19 mouse cellular contexts compared by ENCODE assay signal in the genomic region with DNA sequence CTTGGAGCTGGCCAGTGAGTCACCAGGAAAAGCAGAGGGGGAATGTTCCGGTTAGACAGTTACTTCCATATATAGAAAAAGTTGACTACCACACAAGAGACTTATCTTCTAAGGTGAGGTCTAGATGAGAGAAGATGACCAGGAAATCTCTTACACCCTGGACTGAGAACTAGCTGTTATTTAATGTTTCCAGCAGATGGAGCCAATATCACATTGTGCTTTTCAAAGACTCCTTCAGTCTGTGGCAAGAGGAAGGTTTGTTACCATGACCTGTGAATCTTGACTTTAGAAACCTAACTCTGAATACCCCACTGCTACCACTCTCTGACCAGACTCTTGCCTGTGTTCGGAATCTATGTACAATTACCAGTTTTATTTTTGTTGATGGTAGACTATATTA. TPM values are rescaled to one million over a fixed set of nuclear protein-coding genes. Genes with fewer than 3 reads are reported as not detected.
DNase-seq lines count a peak whose midpoint lies in the region; ATAC-seq and TF ChIP-seq lines count a peak whose summit lies in the region.
"Had no signal": no experiment of that assay in that cellular context is flagged by ENCODE, and none has a peak within 500 bp of the region (broad histone marks: within the 10 kb centered on the region; RNA-seq: fewer than 3 reads in every experiment).

No protein-coding gene starts in this region.

- 92% methylated on average over 2 of the region's 2 CpGs for WGBS in embryonic facial prominence, embryonic 11.5 days
- WGBS in embryonic facial prominence, embryonic 10.5 days = 89% methylated on average over 2 of the region's 2 CpGs

- H3K36me3 ChIP-seq in embryonic facial prominence, embryonic 11.5 days (replicated peaks; ENCODE audit: control insufficient read depth, insufficient read depth, low read depth, low read length) = no peaks in the 10 kb centered on the region
- no peaks in the 10 kb centered on the region for H3K36me3 ChIP-seq in embryonic facial prominence, embryonic 10.5 days (replicated peaks)
- H3K36me3 ChIP-seq: forebrain, embryonic 10.5 days; heart, embryonic 15.5 days; limb, embryonic 15.5 days; midbrain, embryonic 15.5 days; neural tube, embryonic 12.5 days had no signal

- H3K4me3 ChIP-seq in embryonic facial prominence, embryonic 11.5 days (ENCODE audit: low read depth, low read length) = no peak overlapping the region
- H3K4me3 ChIP-seq in embryonic facial prominence, embryonic 10.5 days = no peak overlapping the region
- H3K4me3 ChIP-seq: forebrain, embryonic 10.5 days; heart, embryonic 15.5 days; limb, embryonic 15.5 days; midbrain, embryonic 15.5 days; neural tube, embryonic 12.5 days had no signal

- peak; percentile 17 for DNase-seq in embryonic facial prominence, embryonic 11.5 days (ENCODE audit: low spot score)
- no peak for DNase-seq in embryonic facial prominence, embryonic 10.5 days (ENCODE audit: low spot score)
- DNase-seq in kidney, adult 9 months = peak; percentile 21
- no peak for DNase-seq in kidney, adult 11 months
- DNase-seq in 416B (ENCODE audit: low read depth) = peak; percentile 68
- peak; percentile 37 for DNase-seq in brain, embryonic 14.5 days (ENCODE audit: low read depth)
- no peak for DNase-seq in adipocyte (ENCODE audit: low spot score)
- DNase-seq: adrenal gland, postnatal 14 days; gastrocnemius, postnatal 10 days; lung, postnatal 10 days; thymus, adult 18-20 months had no signal

- TF ChIP-seq CTCF in brain, embryonic 14.5 days (IDR thresholded peaks at IDR 0.05; ENCODE audit: borderline replicate concordance, extremely low read depth, insufficient read depth, insufficient read length) = no peak

- H3K27ac ChIP-seq in embryonic facial prominence, embryonic 11.5 days (replicated peaks; ENCODE audit: low read depth, low read length) = no peak overlapping the region
- no peak overlapping the region for H3K27ac ChIP-seq in embryonic facial prominence, embryonic 10.5 days (replicated peaks)
- H3K27ac ChIP-seq: forebrain, embryonic 10.5 days; heart, embryonic 15.5 days; limb, embryonic 15.5 days; midbrain, embryonic 15.5 days; neural tube, embryonic 12.5 days had no signal

- H3K9ac ChIP-seq in embryonic facial prominence, embryonic 11.5 days (replicated peaks; ENCODE audit: low read length) = no peak overlapping the region
- H3K9ac ChIP-seq: heart, embryonic 15.5 days; limb, embryonic 15.5 days; midbrain, embryonic 15.5 days; neural tube, embryonic 12.5 days had no signal

- H3K4me2 ChIP-seq in embryonic facial prominence, embryonic 11.5 days (ENCODE audit: low read depth, low read length) = no peak overlapping the region
- H3K4me2 ChIP-seq: heart, embryonic 15.5 days; limb, embryonic 15.5 days; midbrain, embryonic 15.5 days; neural tube, embryonic 12.5 days had no signal

- no peak for ATAC-seq in embryonic facial prominence, embryonic 11.5 days (replicated peaks; ENCODE audit: insufficient number of reproducible peaks, low FRiP score, low TSS enrichment, low read depth)
- ATAC-seq in megakaryocyte, adult 5-6 weeks (ENCODE audit: poor library complexity, severe bottlenecking) = no peak
- ATAC-seq: midbrain, embryonic 15.5 days had no signal

- H3K27me3 ChIP-seq in embryonic facial prominence, embryonic 11.5 days (ENCODE audit: control insufficient read depth, insufficient read depth, low read length) = no peaks in the 10 kb centered on the region
- H3K27me3 ChIP-seq in embryonic facial prominence, embryonic 10.5 days (replicated peaks; ENCODE audit: low read depth, poor library complexity, severe bottlenecking) = no peaks in the 10 kb centered on the region
- H3K27me3 ChIP-seq: heart, embryonic 15.5 days; limb, embryonic 15.5 days; midbrain, embryonic 15.5 days; neural tube, embryonic 12.5 days had no signal

- no peaks in the 10 kb centered on the region for H3K9me3 ChIP-seq in embryonic facial prominence, embryonic 11.5 days (replicated peaks; ENCODE audit: control insufficient read depth, low read length)
- H3K9me3 ChIP-seq in embryonic facial prominence, embryonic 10.5 days = no peaks in the 10 kb centered on the region
- H3K9me3 ChIP-seq: forebrain, embryonic 10.5 days; heart, embryonic 15.5 days; limb, embryonic 15.5 days; midbrain, embryonic 15.5 days; neural tube, embryonic 12.5 days had no signal

- no peak for TF ChIP-seq POLR2A in brain, embryonic 14.5 days (IDR thresholded peaks at IDR 0.05; ENCODE audit: borderline replicate concordance, extremely low read depth, insufficient read depth, insufficient read length, poor library complexity, severe bottlenecking)

- no peaks in the 10 kb centered on the region for H3K4me1 ChIP-seq in embryonic facial prominence, embryonic 11.5 days (ENCODE audit: control insufficient read depth, insufficient read depth, low read length)
- H3K4me1 ChIP-seq in embryonic facial prominence, embryonic 10.5 days = no peaks in the 10 kb centered on the region
- H3K4me1 ChIP-seq: forebrain, embryonic 10.5 days; heart, embryonic 15.5 days; limb, embryonic 15.5 days; midbrain, embryonic 15.5 days; neural tube, embryonic 12.5 days had no signal

RNA-seq across cellular contexts. Expression of gene Rbm11, which starts 35.2 kb away (rescaled TPM):
- polyA plus RNA-seq in embryonic facial prominence, embryonic 11.5 days (2014; fragmentation: Nextera tagmentation; extraction: Ambion mirVana) = 0.41 and 0.60 TPM in 2 replicates
- polyA plus RNA-seq in embryonic facial prominence, embryonic 10.5 days (2016; fragmentation: Nextera tagmentation; extraction: Ambion mirVana) = 0.28 and 0.57 TPM in 2 replicates
- 1.5 and 2.5 TPM in 2 replicates for polyA plus RNA-seq in brain, embryonic 14.5 days (2012; rRNA removed)
- total RNA-seq in megakaryocyte, adult 5-6 weeks (2015) = 0.13 and 0.18 TPM in 2 replicates
- total RNA-seq in megakaryocyte, adult 5-6 weeks (2017) = 0.18 TPM in 1 of 2 replicates, not detected in the other

RNA-seq across cellular contexts. Expression of gene Lipi, which starts 42.0 kb away (rescaled TPM):
- not detected in 2 replicates for polyA plus RNA-seq in embryonic facial prominence, embryonic 11.5 days (2014; fragmentation: Nextera tagmentation; extraction: Ambion mirVana)
- polyA plus RNA-seq in embryonic facial prominence, embryonic 10.5 days (2016; fragmentation: Nextera tagmentation; extraction: Ambion mirVana) = not detected in 2 replicates
- polyA plus RNA-seq in brain, embryonic 14.5 days (2012; rRNA removed) = 0.10 TPM in 1 of 2 replicates, not detected in the other
- not detected in 2 replicates for total RNA-seq in megakaryocyte, adult 5-6 weeks (2015)
- not detected in 2 replicates for total RNA-seq in megakaryocyte, adult 5-6 weeks (2017)
- total RNA-seq: adrenal gland, postnatal 14 days; left cerebral cortex, adult 18-20 months had no signal
- polyA plus RNA-seq: C2C12; forebrain, embryonic 10.5 days; heart, embryonic 15.5 days; midbrain, embryonic 15.5 days; neural tube, embryonic 12.5 days had no signal

Comparison
In these comparisons a context has a peak if more than half of its experiments do, and no peak if none do; other contexts are left out.
1. DNase-seq: peak in embryonic facial prominence, embryonic 11.5 days (single experiment), kidney, adult 9 months (single experiment), 416B (single experiment) and brain, embryonic 14.5 days (single experiment); none in embryonic facial prominence, embryonic 10.5 days (single experiment), kidney, adult 11 months (single experiment) and adipocyte (single experiment).